28 mouse cellular contexts compared by ENCODE assay signal in the genomic region with DNA sequence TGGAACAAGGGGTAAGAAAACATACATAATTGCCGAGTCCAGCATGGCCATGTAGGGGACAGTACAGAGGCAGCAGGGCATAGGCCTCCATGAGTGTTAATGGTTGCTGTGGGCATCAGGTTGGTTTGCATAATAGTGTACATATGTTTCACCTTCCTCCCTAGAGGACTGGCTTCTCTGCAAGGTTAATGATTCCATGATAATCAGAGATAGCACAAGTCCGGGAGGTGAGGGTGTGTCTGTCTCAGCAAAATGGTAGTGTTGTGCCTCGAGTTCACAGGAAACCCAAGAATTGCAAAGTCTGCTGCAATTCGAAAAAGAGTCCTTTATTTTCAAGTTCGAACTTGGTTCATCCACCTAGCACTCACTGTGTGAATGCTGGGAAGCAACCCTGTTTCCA.
"Had no signal": no experiment of that assay in that cellular context is flagged by ENCODE, and none has a peak within 500 bp of the region (broad histone marks: within the 10 kb centered on the region; RNA-seq: fewer than 3 reads in every experiment).

No protein-coding gene starts in this region.

- H3K9me3 ChIP-seq: heart, embryonic 13.5 days; heart, embryonic 15.5 days; hindbrain, embryonic 10.5 days; hindbrain, embryonic 12.5 days; kidney, embryonic 15.5 days; limb, embryonic 13.5 days; limb, embryonic 15.5 days had no signal

- H3K27ac ChIP-seq: gastrocnemius, adult 2 months; heart, adult 2 months; heart, embryonic 13.5 days; heart, embryonic 15.5 days; hindbrain, embryonic 10.5 days; hindbrain, embryonic 12.5 days; hindbrain, embryonic 14.5 days; kidney, embryonic 15.5 days; kidney, postnatal 0 days; limb, embryonic 13.5 days; limb, embryonic 15.5 days; liver, embryonic 14.5 days had no signal

- H3K27me3 ChIP-seq: heart, embryonic 13.5 days; heart, embryonic 15.5 days; hindbrain, embryonic 12.5 days; kidney, embryonic 15.5 days; limb, embryonic 13.5 days; limb, embryonic 15.5 days had no signal

- H3K9ac ChIP-seq: forebrain, postnatal 0 days; heart, embryonic 13.5 days; heart, embryonic 15.5 days; hindbrain, embryonic 12.5 days; hindbrain, embryonic 14.5 days; kidney, embryonic 15.5 days; limb, embryonic 13.5 days; limb, embryonic 15.5 days; liver, embryonic 14.5 days had no signal

- H3K4me2 ChIP-seq: heart, embryonic 11.5 days; heart, embryonic 13.5 days; heart, embryonic 15.5 days; hindbrain, embryonic 12.5 days; hindbrain, embryonic 14.5 days; kidney, embryonic 15.5 days; limb, embryonic 13.5 days; limb, embryonic 15.5 days had no signal

- ATAC-seq: forebrain, postnatal 0 days; hindbrain, embryonic 16.5 days; inflammation-experienced regulatory T-cells, adult 6 months had no signal

- H3K36me3 ChIP-seq: heart, embryonic 13.5 days; heart, embryonic 15.5 days; hindbrain, embryonic 10.5 days; hindbrain, embryonic 12.5 days; kidney, embryonic 15.5 days; limb, embryonic 13.5 days; limb, embryonic 15.5 days had no signal

- DNase-seq: forebrain, postnatal 0 days; gastrocnemius, adult 2 months; gastrocnemius, postnatal 10 days; gastrocnemius, postnatal 25 days; heart, adult 2 months; heart, postnatal 14 days; heart, postnatal 4 days; kidney, adult 11 months; kidney, adult 2 months; kidney, adult 9 months; kidney, postnatal 14 days; kidney, postnatal 36 days; layer of hippocampus, adult 9-11 months; layer of hippocampus, postnatal 36 days; left cerebral cortex, postnatal 4 days had no signal

- H3K4me3 ChIP-seq: gastrocnemius, adult 2 months; heart, adult 2 months; heart, embryonic 13.5 days; heart, embryonic 15.5 days; hindbrain, embryonic 10.5 days; hindbrain, embryonic 12.5 days; kidney, embryonic 15.5 days; limb, embryonic 13.5 days; limb, embryonic 15.5 days had no signal
